Mouse (Mus musculus) bone marrow macrophage, adult 2 months (primary cell): ENCODE measurements around the gene Rad51b.

Experiments used
- CTCF ChIP-seq: IDR thresholded peaks from 2 replicates; pipeline ENCODE4 v1.5.1; 2012; ENCODE audit warnings: low read depth, mild to moderate bottlenecking, low read length, moderate library complexity
- POLR2A ChIP-seq: IDR thresholded peaks from 2 replicates; pipeline ENCODE4 v1.6.1; 2012; ENCODE audit warnings: mild to moderate bottlenecking, low read depth, low read length, borderline replicate concordance

GRCm38 (mm10) chr12:79687683-79688386, 390.8 kb downstream of the Rad51b start:
- TF ChIP-seq POLR2A (no peak), CTCF (no peak)
